Mouse (Mus musculus): Measurements from ENCODE around the gene Irgm1. TPM values are rescaled to one million over a fixed set of nuclear protein-coding genes. Genes with fewer than 3 reads are reported as not detected.

Irgm1 gene
- polyA plus RNA-seq, 2 experiments from 2014 or later, result 204 to 218 TPM

Other genes with a start within 250 kb of the Irgm1 start
- 1,000 to 10,000 TPM; 1,417 to 1,752 TPM for gene Rack1, start 71.4 kb downstream of the Irgm1 start, polyA plus RNA-seq (2017; shearing (Covaris generic))
- gene Trim41, start 54.3 kb downstream of the Irgm1 start, polyA plus RNA-seq (2017; shearing (Covaris generic)), result 1 to 10 TPM; 3.8 to 4.4 TPM
- gene Trim7, start 45.5 kb downstream of the Irgm1 start, polyA plus RNA-seq (2017; shearing (Covaris generic)), result 1 to 10 TPM in 1 of 2 experiments, under 1 TPM in 1; 0.52 to 1.1 TPM
- gene Gm12184, start 45.0 kb downstream of the Irgm1 start, polyA plus RNA-seq (2017; shearing (Covaris generic)), result 1 to 10 TPM; 3.0 to 3.1 TPM
- gene Gm5431, start 30.5 kb upstream of the Irgm1 start, polyA plus RNA-seq (2017; shearing (Covaris generic)), result under 1 TPM; 0.37 to 0.66 TPM
- gene Psme2b, start 74.5 kb upstream of the Irgm1 start, polyA plus RNA-seq (2017; shearing (Covaris generic)), result 100 to 1,000 TPM; 226 to 234 TPM
- gene Olfr56, start 107.2 kb upstream of the Irgm1 start, polyA plus RNA-seq (2017; shearing (Covaris generic)), result under 1 TPM in 1 of 2 experiments, not detected in 1; 0.82 TPM
- gene 9930111J21Rik1, start 107.7 kb upstream of the Irgm1 start, polyA plus RNA-seq (2017; shearing (Covaris generic)), result 100 to 1,000 TPM; 122 to 166 TPM
- gene Gm12185, start 120.5 kb upstream of the Irgm1 start, polyA plus RNA-seq (2017; shearing (Covaris generic)), result 1 to 10 TPM; 4.9 to 7.3 TPM
- gene Tgtp1, start 122.5 kb upstream of the Irgm1 start, polyA plus RNA-seq (2017; shearing (Covaris generic)), result 100 to 1,000 TPM; 242 to 299 TPM
- gene 9930111J21Rik2, start 179.6 kb upstream of the Irgm1 start, polyA plus RNA-seq (2017; shearing (Covaris generic)), result 100 to 1,000 TPM; 114 to 149 TPM
- 100 to 1,000 TPM; 351 to 409 TPM for gene Tgtp2, start 192.5 kb upstream of the Irgm1 start, polyA plus RNA-seq (2017; shearing (Covaris generic))
- 100 to 1,000 TPM; 399 to 513 TPM for gene Ifi47, start 204.9 kb upstream of the Irgm1 start, polyA plus RNA-seq (2017; shearing (Covaris generic))
- gene Olfr1396, start 243.2 kb upstream of the Irgm1 start, polyA plus RNA-seq (2017; shearing (Covaris generic)), result under 1 TPM; 0.15 to 0.37 TPM

Measured in activated CD4-positive, CD25-positive, alpha-beta regulatory T cell, adult 4 months (primary cell).